Mouse (Mus musculus) hindlimb bud, embryonic 11.5 days (tissue): ENCODE results near the gene Ropn1l.

Experiments used
- DNase-seq: peaks from one replicate; pipeline ENCODE4 v3.0.0-alpha.2; 2012; ENCODE audit warnings: low read depth, low spot score; ENCODE audit errors: extremely low spot score

Ropn1l gene

GRCm38 (mm10) chr15:31407490-31407889, 46.0 kb downstream of the Ropn1l start:
- DNase-seq, result no peak

- no peak for DNase-seq
Measured at GRCm38 (mm10) chr15:31406881-31407280, 46.7 kb downstream of the Ropn1l start.

DNA sequence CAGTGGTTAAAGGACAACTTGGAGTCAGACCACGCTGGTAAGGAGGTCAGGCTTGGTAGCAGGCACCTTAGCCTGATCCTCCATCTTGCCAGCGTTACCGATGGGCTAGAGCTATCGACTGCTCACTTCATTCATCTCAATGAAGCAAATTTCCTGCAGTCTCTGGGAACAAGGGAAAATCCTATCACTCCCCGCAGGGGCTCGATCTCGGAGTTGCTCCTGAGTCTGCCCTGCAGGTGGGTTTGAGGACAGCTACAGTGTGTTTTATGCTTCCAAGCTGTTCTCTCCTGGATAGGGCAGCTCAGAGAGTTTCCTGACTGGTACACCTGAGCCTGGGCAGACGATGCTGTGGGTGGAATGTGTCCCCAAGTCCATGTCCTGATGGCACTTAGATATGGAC, 49.2 kb downstream of the Ropn1l start:
- DNase-seq, result no peak

DNA sequence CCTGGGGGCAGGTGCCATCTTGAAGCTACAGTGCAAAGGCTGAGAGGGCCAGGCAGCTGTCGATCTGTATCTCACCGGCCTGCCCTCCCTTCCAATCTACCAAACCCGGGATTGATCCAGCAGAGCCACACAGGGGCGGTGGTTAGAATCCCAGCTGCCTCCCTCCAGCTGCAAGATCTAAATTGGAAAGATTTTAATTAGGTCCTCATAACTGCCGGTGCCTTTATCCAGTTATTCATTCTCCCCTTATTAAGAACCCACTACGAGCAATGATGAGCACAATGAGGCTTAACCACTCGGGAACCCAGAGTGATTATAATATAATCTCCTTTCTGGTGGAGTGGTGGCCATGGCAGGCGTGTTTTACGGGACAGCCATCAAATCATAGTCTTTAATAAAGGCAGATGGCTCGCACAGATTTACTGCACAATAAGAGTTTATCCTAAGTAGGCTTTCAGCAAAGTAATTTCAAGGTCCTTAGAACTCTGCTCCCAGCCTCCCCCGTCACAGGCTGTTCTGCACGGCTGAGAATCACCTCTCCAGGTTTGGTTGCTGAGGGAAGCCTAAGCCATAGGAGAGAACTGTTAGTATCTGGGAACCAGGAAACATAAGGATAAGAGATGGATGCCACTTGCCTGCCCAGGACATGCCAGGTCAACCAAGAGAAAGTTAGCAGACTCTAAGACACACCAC, 51.2 kb downstream of the Ropn1l start:
- DNase-seq, result no peak

- no peak for DNase-seq
Measured at GRCm38 (mm10) chr15:31400974-31401373, 52.6 kb downstream of the Ropn1l start.

- no peak for DNase-seq
Measured at GRCm38 (mm10) chr15:31398769-31399168, 54.8 kb downstream of the Ropn1l start.

DNA sequence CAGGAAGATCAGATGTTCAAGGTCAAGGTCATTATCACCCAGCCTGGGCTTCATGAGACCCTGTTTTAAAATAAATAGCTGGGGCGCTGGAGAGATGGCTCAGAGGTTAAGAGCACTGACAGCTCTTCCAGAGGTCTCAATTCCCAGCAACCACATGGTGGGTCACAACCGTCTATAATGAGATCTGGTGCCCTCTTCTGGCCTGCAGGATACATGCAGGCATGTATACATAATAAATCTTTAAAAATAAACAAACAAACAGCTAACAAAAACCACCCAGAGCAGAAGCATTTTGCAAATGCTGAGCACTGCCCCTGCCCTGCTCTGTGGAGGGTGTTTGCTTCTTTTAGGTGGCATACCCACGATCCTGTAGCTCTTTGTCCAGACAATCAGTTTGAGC, 56.2 kb downstream of the Ropn1l start:
- DNase-seq, result no peak

DNA sequence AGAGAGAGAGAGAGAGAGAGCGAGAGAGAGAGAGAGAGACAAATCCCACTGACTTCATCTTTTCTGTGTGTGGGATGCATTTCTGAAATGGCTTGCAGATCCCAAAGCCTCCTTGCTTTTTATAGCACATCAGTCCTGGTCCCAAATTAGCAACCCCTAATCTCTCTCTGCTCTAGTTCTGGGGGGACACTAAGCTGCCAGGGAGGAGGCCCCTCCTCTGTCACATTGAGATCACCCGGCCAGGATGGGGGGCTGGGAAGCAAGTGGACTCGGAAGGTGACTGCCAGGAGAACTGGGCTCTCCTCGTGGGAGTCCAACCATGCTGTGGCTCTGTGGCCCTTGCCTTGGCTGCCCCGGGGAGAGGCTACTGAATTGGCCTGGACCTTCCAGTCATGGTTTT, 56.8 kb downstream of the Ropn1l start:
- no peak for DNase-seq

- no peak for DNase-seq
Measured at GRCm38 (mm10) chr15:31395986-31396385, 57.6 kb downstream of the Ropn1l start.

DNA sequence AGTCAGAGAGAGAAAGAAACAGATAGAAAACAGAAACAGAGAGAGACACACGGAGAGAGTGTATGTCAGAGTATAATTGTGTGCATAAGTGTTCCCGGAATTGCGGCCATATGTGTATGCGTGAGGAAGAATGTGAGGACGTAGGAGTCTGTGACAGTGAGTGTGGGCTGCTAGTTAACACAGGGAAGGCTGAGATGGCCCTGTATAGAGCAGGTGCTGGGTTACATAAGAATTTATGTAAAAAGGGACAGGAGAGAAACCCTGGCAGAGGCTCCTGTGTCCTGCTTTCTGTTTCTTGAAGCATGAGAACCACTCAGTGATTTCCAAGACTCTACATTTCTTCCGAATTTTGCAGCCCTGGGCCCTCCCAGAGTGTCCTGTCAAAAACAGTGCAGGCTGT, 60.1 kb downstream of the Ropn1l start:
- DNase-seq, result no peak

GRCm38 (mm10) chr15:31392705-31393104, 60.8 kb downstream of the Ropn1l start:
- no peak for DNase-seq

GRCm38 (mm10) chr15:31392135-31392534, 61.4 kb downstream of the Ropn1l start:
- no peak for DNase-seq
